Mouse (Mus musculus): ENCODE measurements around the gene Rtcb. TPM values are rescaled to one million over a fixed set of nuclear protein-coding genes. Genes with fewer than 3 reads are reported as not detected.

Rtcb gene
- polyA plus RNA-seq, 1 experiment from 2014 or later, result 124 TPM

- H3K9ac ChIP-seq, result no peak overlapping the region
- H3K36me3 ChIP-seq, result no peaks in the 10 kb centered on the region
- WGBS, result 15% methylated on average over 7 of the region's 7 CpGs
- no peak for ATAC-seq (ENCODE audit: insufficient number of reproducible peaks, low FRiP score)
- H3K27ac ChIP-seq (ENCODE audit: poor library complexity, severe bottlenecking), result no peak overlapping the region
- no peak overlapping the region for H3K4me2 ChIP-seq
- no peak overlapping the region for H3K4me3 ChIP-seq
- 0 out of 2 replicates have a peak, but pooled peaks cover 10% of the 10 kb centered on the region for H3K27me3 ChIP-seq (replicated peaks)
- H3K4me1 ChIP-seq (replicated peaks), result no peaks in the 10 kb centered on the region
- H3K9me3 ChIP-seq (replicated peaks), result no peaks in the 10 kb centered on the region
Measured at GRCm38 (mm10) chr10:85968157-85968634, 10.6 kb upstream of the Rtcb start.

- Histone ChIP-seq H3K36me3 (no peaks in the 10 kb centered on the region), H3K27ac (ENCODE audit: poor library complexity, severe bottlenecking) (no peak overlapping the region), H3K4me3 (no peak overlapping the region), H3K27me3 (replicated peaks) (0 out of 2 replicates have a peak, but pooled peaks cover 10% of the 10 kb centered on the region), H3K4me1 (replicated peaks) (peaks cover 4% of the 10 kb centered on the region), H3K9ac (no peak overlapping the region), H3K9me3 (replicated peaks) (no peaks in the 10 kb centered on the region), H3K4me2 (no peak overlapping the region)
- ATAC-seq (ENCODE audit: insufficient number of reproducible peaks, low FRiP score), result 0 out of 2 replicates have a peak, but pooled peaks have one; percentile 11
- WGBS, result 65% methylated on average over 17 of the region's 17 CpGs
Measured at GRCm38 (mm10) chr10:85967411-85968156, 10.0 kb upstream of the Rtcb start.

- no peak overlapping the region for H3K27ac ChIP-seq (ENCODE audit: poor library complexity, severe bottlenecking)
- no peak overlapping the region for H3K4me3 ChIP-seq
- no peak overlapping the region for H3K9ac ChIP-seq
- H3K4me2 ChIP-seq, result no peak overlapping the region
- ATAC-seq (ENCODE audit: insufficient number of reproducible peaks, low FRiP score), result no peak
- H3K4me1 ChIP-seq (replicated peaks), result peaks cover 4% of the 10 kb centered on the region
- 47% methylated on average over 2 of the region's 2 CpGs for WGBS
- 0 out of 2 replicates have a peak, but pooled peaks cover 10% of the 10 kb centered on the region for H3K27me3 ChIP-seq (replicated peaks)
- no peaks in the 10 kb centered on the region for H3K9me3 ChIP-seq (replicated peaks)
- H3K36me3 ChIP-seq, result no peaks in the 10 kb centered on the region
Measured at GRCm38 (mm10) chr10:85966476-85966875, 8.9 kb upstream of the Rtcb start.

- H3K9ac ChIP-seq, result no peak overlapping the region
- H3K27ac ChIP-seq (ENCODE audit: poor library complexity, severe bottlenecking), result no peak overlapping the region
- ATAC-seq (ENCODE audit: insufficient number of reproducible peaks, low FRiP score), result no peak
- no peaks in the 10 kb centered on the region for H3K36me3 ChIP-seq
- H3K9me3 ChIP-seq (replicated peaks), result no peaks in the 10 kb centered on the region
- H3K27me3 ChIP-seq (replicated peaks), result 0 out of 2 replicates have a peak, but pooled peaks cover 10% of the 10 kb centered on the region
- H3K4me2 ChIP-seq, result no peak overlapping the region
- H3K4me3 ChIP-seq, result no peak overlapping the region
- 80% methylated on average over 7 of the region's 7 CpGs for WGBS
- H3K4me1 ChIP-seq (replicated peaks), result peaks cover 4% of the 10 kb centered on the region
Measured at GRCm38 (mm10) chr10:85964316-85964715, 6.7 kb upstream of the Rtcb start.

- H3K4me2 ChIP-seq, result no peak overlapping the region
- ATAC-seq (ENCODE audit: insufficient number of reproducible peaks, low FRiP score), result no peak
- H3K9ac ChIP-seq, result no peak overlapping the region
- peaks cover 4% of the 10 kb centered on the region for H3K4me1 ChIP-seq (replicated peaks)
- no peaks in the 10 kb centered on the region for H3K36me3 ChIP-seq
- 55% methylated on average over 9 of the region's 9 CpGs for WGBS
- no peak overlapping the region for H3K27ac ChIP-seq (ENCODE audit: poor library complexity, severe bottlenecking)
- H3K27me3 ChIP-seq (replicated peaks), result 0 out of 2 replicates have a peak, but pooled peaks cover 5% of the 10 kb centered on the region
- H3K4me3 ChIP-seq, result no peak overlapping the region
- no peaks in the 10 kb centered on the region for H3K9me3 ChIP-seq (replicated peaks)
Measured at GRCm38 (mm10) chr10:85962897-85963296, 5.3 kb upstream of the Rtcb start.

GRCm38 (mm10) chr10:85956871-85957419 lies 678 bp downstream of the Rtcb start:
- no peak for ATAC-seq (ENCODE audit: insufficient number of reproducible peaks, low FRiP score)
- Histone ChIP-seq H3K27ac (ENCODE audit: poor library complexity, severe bottlenecking) (peak overlapping the region; percentile 67; the same call in 1 of the 2 replicates), H3K4me3 (peak overlapping the region; percentile 82), H3K9me3 (replicated peaks) (no peaks in the 10 kb centered on the region), H3K27me3 (replicated peaks) (no peaks in the 10 kb centered on the region), H3K4me2 (peak overlapping the region; percentile 81), H3K9ac (peak overlapping the region; percentile 94), H3K4me1 (replicated peaks) (peaks cover 11% of the 10 kb centered on the region), H3K36me3 (peaks cover 30% of the 10 kb centered on the region)
- 4% methylated on average over 20 of the region's 20 CpGs for WGBS

GRCm38 (mm10) chr10:85954429-85954828 lies 3.2 kb downstream of the Rtcb start:
- no peak overlapping the region for H3K27ac ChIP-seq (ENCODE audit: poor library complexity, severe bottlenecking)
- ATAC-seq (ENCODE audit: insufficient number of reproducible peaks, low FRiP score), result no peak

GRCm38 (mm10) chr10:85953401-85953800 lies 4.2 kb downstream of the Rtcb start:
- no peak overlapping the region for H3K27ac ChIP-seq (ENCODE audit: poor library complexity, severe bottlenecking)
- no peaks in the 10 kb centered on the region for H3K27me3 ChIP-seq (replicated peaks)
- H3K4me2 ChIP-seq, result no peak overlapping the region
- WGBS, result 78% methylated on average over 3 of the region's 3 CpGs
- no peak for ATAC-seq (ENCODE audit: insufficient number of reproducible peaks, low FRiP score)
- H3K9ac ChIP-seq, result no peak overlapping the region
- H3K4me3 ChIP-seq, result no peak overlapping the region
- H3K36me3 ChIP-seq, result peaks cover 60% of the 10 kb centered on the region
- peaks cover 11% of the 10 kb centered on the region for H3K4me1 ChIP-seq (replicated peaks)
- no peaks in the 10 kb centered on the region for H3K9me3 ChIP-seq (replicated peaks)

More at GRCm38 (mm10) chr10:85954429-85954828, 3.2 kb downstream of the Rtcb start:
- no peaks in the 10 kb centered on the region for H3K9me3 ChIP-seq (replicated peaks)
- no peak overlapping the region for H3K4me2 ChIP-seq
- H3K4me1 ChIP-seq (replicated peaks), result peaks cover 11% of the 10 kb centered on the region
- no peak overlapping the region for H3K4me3 ChIP-seq
- H3K9ac ChIP-seq, result no peak overlapping the region
- peaks cover 51% of the 10 kb centered on the region for H3K36me3 ChIP-seq
- no peaks in the 10 kb centered on the region for H3K27me3 ChIP-seq (replicated peaks)
- WGBS, result 85% methylated on average over 2 of the region's 2 CpGs

GRCm38 (mm10) chr10:85951765-85952443 lies 5.7 kb downstream of the Rtcb start:
- no peaks in the 10 kb centered on the region for H3K27me3 ChIP-seq (replicated peaks)
- H3K9ac ChIP-seq, result no peak overlapping the region
- ATAC-seq (ENCODE audit: insufficient number of reproducible peaks, low FRiP score), result no peak
- no peak overlapping the region for H3K27ac ChIP-seq (ENCODE audit: poor library complexity, severe bottlenecking)
- WGBS, result 93% methylated on average over 6 of the region's 6 CpGs
- peaks cover 11% of the 10 kb centered on the region for H3K4me1 ChIP-seq (replicated peaks)
- H3K36me3 ChIP-seq, result peaks cover 67% of the 10 kb centered on the region
- no peak overlapping the region for H3K4me2 ChIP-seq
- no peaks in the 10 kb centered on the region for H3K9me3 ChIP-seq (replicated peaks)
- H3K4me3 ChIP-seq, result no peak overlapping the region

GRCm38 (mm10) chr10:85948483-85949196 lies 9.0 kb downstream of the Rtcb start:
- ATAC-seq (ENCODE audit: insufficient number of reproducible peaks, low FRiP score), result no peak
- no peak overlapping the region for H3K4me3 ChIP-seq
- H3K36me3 ChIP-seq, result peaks cover 82% of the 10 kb centered on the region
- no peak overlapping the region for H3K9ac ChIP-seq
- no peak overlapping the region for H3K27ac ChIP-seq (ENCODE audit: poor library complexity, severe bottlenecking)
- H3K9me3 ChIP-seq (replicated peaks), result no peaks in the 10 kb centered on the region
- H3K4me2 ChIP-seq, result no peak overlapping the region
- no peaks in the 10 kb centered on the region for H3K27me3 ChIP-seq (replicated peaks)
- 94% methylated on average over 8 of the region's 8 CpGs for WGBS
- H3K4me1 ChIP-seq (replicated peaks), result no peaks in the 10 kb centered on the region; the same call in 1 of the 2 replicates
